Mouse (Mus musculus) brain, embryonic 14.5 days (tissue): ENCODE results near the gene Nr6a1.

ENCODE experiments used
- CTCF ChIP-seq: fragments of 200-500 bp; IDR thresholded peaks from 2 replicates; pipeline ENCODE4 v1.5.1; 2012; ENCODE audit warnings: inconsistent platforms, mild to moderate bottlenecking, moderate library complexity, borderline replicate concordance; ENCODE audit not compliant: insufficient read depth, insufficient read length; ENCODE audit errors: extremely low read depth
- POLR2A ChIP-seq: fragments of 200-500 bp; IDR thresholded peaks from 2 replicates; pipeline ENCODE4 v1.6.1; 2012; ENCODE audit warnings: mild to moderate bottlenecking, inconsistent platforms, borderline replicate concordance; ENCODE audit not compliant: poor library complexity, insufficient read depth, insufficient read length, severe bottlenecking; ENCODE audit errors: extremely low read depth

GRCm38 (mm10) chr2:38712769-38713125 lies 214.7 kb downstream of the Nr6a1 start:
- TF ChIP-seq POLR2A: no peak
- TF ChIP-seq CTCF: no peak
